Mouse (Mus musculus): ENCODE measurements around the gene Pacsin3. TPM values are rescaled to one million over a fixed set of nuclear protein-coding genes. Genes with fewer than 3 reads are reported as not detected.

Gene Pacsin3
- total and polyA plus RNA-seq, 2 experiments from 2014 or later = 59.9 to 128 TPM

- Histone ChIP-seq H3K4me1 (ENCODE audit: control insufficient read depth, insufficient read depth) (no peaks in the 10 kb centered on the region), H3K4me2 (ENCODE audit: low read depth, low read length) (no peak overlapping the region), H3K27ac (ENCODE audit: low read depth) (no peak overlapping the region), H3K9me3 (replicated peaks; ENCODE audit: control insufficient read depth, low read length) (no peaks in the 10 kb centered on the region), H3K36me3 (replicated peaks; ENCODE audit: control insufficient read depth, insufficient read depth, low read length) (no peaks in the 10 kb centered on the region), H3K4me3 (ENCODE audit: low read depth, low read length) (no peak overlapping the region), H3K9ac (replicated peaks; ENCODE audit: low read depth, low read length) (no peak overlapping the region), H3K27me3 (ENCODE audit: control insufficient read depth, insufficient read depth, low read length) (no peaks in the 10 kb centered on the region)
- 13% methylated on average over 7 of the region's 7 CpGs for WGBS
- DNase-seq (ENCODE audit: low spot score) = peak; percentile 74
- TF ChIP-seq CTCF (IDR thresholded peaks at IDR 0.05; ENCODE audit: low read depth) (peak; percentile 88), EP300 (IDR thresholded peaks at IDR 0.05; ENCODE audit: low read depth) (no peak)
- ATAC-seq (ENCODE audit: insufficient read depth, low read depth) = no peak
Observed at GRCm38 (mm10) chr2:91285885-91286505, 30.2 kb downstream of the Pacsin3 start.

DNA sequence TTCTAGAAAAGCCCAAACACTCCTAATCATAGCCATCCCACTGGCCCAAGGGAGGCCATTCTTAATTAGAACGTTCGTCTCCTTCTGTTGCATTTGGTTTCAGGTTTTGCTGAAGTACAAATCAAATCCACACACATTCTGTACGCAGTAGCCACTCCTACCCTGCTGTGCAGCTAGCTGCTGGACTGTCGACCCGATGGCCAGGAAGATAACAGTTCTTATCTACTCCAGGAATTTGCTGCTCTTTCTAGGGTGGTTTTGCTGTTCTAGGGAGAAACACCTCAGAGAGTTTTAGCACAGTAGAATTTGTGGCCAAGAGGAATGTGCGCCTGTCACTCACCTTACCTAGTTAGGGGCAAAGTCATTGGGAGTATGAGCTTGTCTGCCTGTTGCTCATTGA, 31.8 kb downstream of the Pacsin3 start:
- H3K27ac ChIP-seq (ENCODE audit: low read depth) = no peak overlapping the region
- TF ChIP-seq CTCF (IDR thresholded peaks at IDR 0.05; ENCODE audit: low read depth) (no peak), EP300 (IDR thresholded peaks at IDR 0.05; ENCODE audit: low read depth) (no peak)
- no peak for DNase-seq (ENCODE audit: low spot score)
- WGBS = 46% methylated on average over 6 of the region's 6 CpGs
- H3K4me1 ChIP-seq (ENCODE audit: control insufficient read depth, insufficient read depth) = no peaks in the 10 kb centered on the region
- no peaks in the 10 kb centered on the region for H3K36me3 ChIP-seq (replicated peaks; ENCODE audit: control insufficient read depth, insufficient read depth, low read length)
- no peak overlapping the region for H3K9ac ChIP-seq (replicated peaks; ENCODE audit: low read depth, low read length)
- H3K9me3 ChIP-seq (replicated peaks; ENCODE audit: control insufficient read depth, low read length) = no peaks in the 10 kb centered on the region
- no peak for ATAC-seq (ENCODE audit: insufficient read depth, low read depth)
- no peak overlapping the region for H3K4me2 ChIP-seq (ENCODE audit: low read depth, low read length)
- H3K4me3 ChIP-seq (ENCODE audit: low read depth, low read length) = no peak overlapping the region
- H3K27me3 ChIP-seq (ENCODE audit: control insufficient read depth, insufficient read depth, low read length) = no peaks in the 10 kb centered on the region

DNA sequence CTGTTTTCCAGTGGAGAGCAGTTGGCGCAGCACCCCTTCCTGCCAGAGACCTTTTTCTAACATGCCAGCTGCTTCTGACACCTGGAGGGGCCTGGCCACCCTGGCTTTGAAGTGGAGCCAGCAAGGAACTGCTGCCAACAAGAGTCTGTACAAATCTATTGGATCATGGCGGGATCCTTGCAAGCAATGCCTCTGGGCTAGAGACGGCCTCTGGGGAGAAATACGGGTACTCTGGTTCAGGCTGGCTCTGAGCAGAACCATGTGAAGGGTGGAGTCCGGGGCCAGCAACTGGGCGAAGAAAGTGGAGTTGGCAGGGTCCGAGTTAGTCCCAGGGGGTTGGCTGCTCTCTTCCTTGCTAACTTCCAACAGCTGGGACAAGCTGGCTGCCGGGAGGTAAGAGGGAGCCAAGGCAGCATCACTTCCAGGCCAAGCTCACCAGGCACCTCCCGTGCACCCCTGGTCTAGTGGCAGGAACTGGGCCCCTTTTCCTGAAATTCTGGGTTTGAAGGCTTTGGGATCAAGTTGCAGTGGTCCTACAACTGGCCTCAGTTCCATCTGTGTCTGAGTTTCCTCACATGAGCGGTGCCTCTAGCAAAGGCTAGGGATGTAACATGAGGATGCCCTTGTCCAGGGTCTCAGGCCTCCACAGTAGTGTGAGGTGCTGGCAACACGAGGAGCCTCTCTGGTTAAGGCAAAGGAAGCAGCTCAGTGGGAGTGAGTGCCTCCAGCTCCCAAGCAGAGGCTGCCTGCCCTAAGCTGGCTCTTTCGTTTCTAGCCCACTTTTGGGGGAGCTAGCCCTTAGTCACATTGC, 35.6 kb downstream of the Pacsin3 start:
- Histone ChIP-seq H3K4me3 (ENCODE audit: low read depth, low read length) (no peak overlapping the region), H3K27me3 (ENCODE audit: control insufficient read depth, insufficient read depth, low read length) (no peaks in the 10 kb centered on the region), H3K4me2 (ENCODE audit: low read depth, low read length) (no peak overlapping the region), H3K27ac (ENCODE audit: low read depth) (no peak overlapping the region), H3K9me3 (replicated peaks; ENCODE audit: control insufficient read depth, low read length) (no peaks in the 10 kb centered on the region), H3K9ac (replicated peaks; ENCODE audit: low read depth, low read length) (no peak overlapping the region), H3K36me3 (replicated peaks; ENCODE audit: control insufficient read depth, insufficient read depth, low read length) (no peaks in the 10 kb centered on the region), H3K4me1 (ENCODE audit: control insufficient read depth, insufficient read depth) (no peaks in the 10 kb centered on the region)
- whole genome bisulfite sequencing = 61% methylated on average over 12 of the region's 12 CpGs
- TF ChIP-seq EP300 (IDR thresholded peaks at IDR 0.05; ENCODE audit: low read depth) = no peak
- no peak for TF ChIP-seq CTCF (IDR thresholded peaks at IDR 0.05; ENCODE audit: low read depth)
- DNase-seq (ENCODE audit: low spot score) = no peak
- ATAC-seq (ENCODE audit: insufficient read depth, low read depth) = no peak

- no peak overlapping the region for H3K9ac ChIP-seq (replicated peaks; ENCODE audit: low read depth, low read length)
- H3K36me3 ChIP-seq (replicated peaks; ENCODE audit: control insufficient read depth, insufficient read depth, low read length) = no peaks in the 10 kb centered on the region
- no peaks in the 10 kb centered on the region for H3K4me1 ChIP-seq (ENCODE audit: control insufficient read depth, insufficient read depth)
- WGBS = 90% methylated on average over 3 of the region's 3 CpGs
- H3K27ac ChIP-seq (ENCODE audit: low read depth) = no peak overlapping the region
- H3K27me3 ChIP-seq (ENCODE audit: control insufficient read depth, insufficient read depth, low read length) = no peaks in the 10 kb centered on the region
- DNase-seq (ENCODE audit: low spot score) (no peak), ATAC-seq (ENCODE audit: insufficient read depth, low read depth) (no peak)
- H3K9me3 ChIP-seq (replicated peaks; ENCODE audit: control insufficient read depth, low read length) = no peaks in the 10 kb centered on the region
- TF ChIP-seq CTCF (IDR thresholded peaks at IDR 0.05; ENCODE audit: low read depth) (no peak), EP300 (IDR thresholded peaks at IDR 0.05; ENCODE audit: low read depth) (no peak)
- H3K4me3 ChIP-seq (ENCODE audit: low read depth, low read length) = no peak overlapping the region
- H3K4me2 ChIP-seq (ENCODE audit: low read depth, low read length) = no peak overlapping the region
Observed at GRCm38 (mm10) chr2:91294226-91294625, 38.5 kb downstream of the Pacsin3 start.

GRCm38 (mm10) chr2:91295895-91296294, 40.1 kb downstream of the Pacsin3 start:
- DNase-seq (ENCODE audit: low spot score) = no peak
- 79% methylated on average over 5 of the region's 5 CpGs for WGBS

More at GRCm38 (mm10) chr2:91295895-91296294, 40.1 kb downstream of the Pacsin3 start:
- Histone ChIP-seq H3K4me1 (ENCODE audit: control insufficient read depth, insufficient read depth) (no peaks in the 10 kb centered on the region), H3K36me3 (replicated peaks; ENCODE audit: control insufficient read depth, insufficient read depth, low read length) (no peaks in the 10 kb centered on the region), H3K27ac (ENCODE audit: low read depth) (no peak overlapping the region), H3K9me3 (replicated peaks; ENCODE audit: control insufficient read depth, low read length) (no peaks in the 10 kb centered on the region), H3K27me3 (ENCODE audit: control insufficient read depth, insufficient read depth, low read length) (no peaks in the 10 kb centered on the region), H3K4me3 (ENCODE audit: low read depth, low read length) (no peak overlapping the region), H3K9ac (replicated peaks; ENCODE audit: low read depth, low read length) (no peak overlapping the region), H3K4me2 (ENCODE audit: low read depth, low read length) (no peak overlapping the region)
- no peak for TF ChIP-seq EP300 (IDR thresholded peaks at IDR 0.05; ENCODE audit: low read depth)
- no peak for ATAC-seq (ENCODE audit: insufficient read depth, low read depth)
